Mouse (Mus musculus) MEL (cell line): ENCODE measurements around the gene Josd2.

Experiments used
- CHD2 ChIP-seq: IDR thresholded peaks from 2 replicates; pipeline ENCODE4 v1.6.1; 2011; ENCODE audit warnings: low read length, improper control_type of control experiment
- EP300 ChIP-seq, 2 experiments: IDR thresholded peaks; 2 replicates each; pipeline ENCODE4 v1.6.1; 2011; ENCODE audit warnings: improper control_type of control experiment in 2 of 2, low read length in 2 of 2, low read depth in 1 of 2, mild to moderate bottlenecking in 1 of 2
- POLR2A ChIP-seq, 2 experiments: IDR thresholded peaks; 2 replicates each; pipeline ENCODE4 v1.6.1; 2011 to 2012; ENCODE audit warnings: low read length in 2 of 2, mild to moderate bottlenecking in 2 of 2, control low read depth in 1 of 2, improper control_type of control experiment in 1 of 2, low read depth in 1 of 2, moderate library complexity in 1 of 2; ENCODE audit not compliant: control insufficient read depth in 1 of 2, insufficient read depth in 1 of 2, poor library complexity in 1 of 2
- RAD21 ChIP-seq: IDR thresholded peaks from 2 replicates; pipeline ENCODE4 v1.6.1; 2011; ENCODE audit warnings: mild to moderate bottlenecking, low read depth, low read length, improper control_type of control experiment
- SMC3 ChIP-seq: IDR thresholded peaks from 2 replicates; pipeline ENCODE4 v1.6.1; 2011; ENCODE audit warnings: low read depth, low read length, improper control_type of control experiment
- TCF12 ChIP-seq: IDR thresholded peaks from 2 replicates; pipeline ENCODE4 v1.6.1; 2014; ENCODE audit warnings: low read depth, mild to moderate bottlenecking, inconsistent platforms, low read length, improper control_type of control experiment, moderate library complexity

DNA sequence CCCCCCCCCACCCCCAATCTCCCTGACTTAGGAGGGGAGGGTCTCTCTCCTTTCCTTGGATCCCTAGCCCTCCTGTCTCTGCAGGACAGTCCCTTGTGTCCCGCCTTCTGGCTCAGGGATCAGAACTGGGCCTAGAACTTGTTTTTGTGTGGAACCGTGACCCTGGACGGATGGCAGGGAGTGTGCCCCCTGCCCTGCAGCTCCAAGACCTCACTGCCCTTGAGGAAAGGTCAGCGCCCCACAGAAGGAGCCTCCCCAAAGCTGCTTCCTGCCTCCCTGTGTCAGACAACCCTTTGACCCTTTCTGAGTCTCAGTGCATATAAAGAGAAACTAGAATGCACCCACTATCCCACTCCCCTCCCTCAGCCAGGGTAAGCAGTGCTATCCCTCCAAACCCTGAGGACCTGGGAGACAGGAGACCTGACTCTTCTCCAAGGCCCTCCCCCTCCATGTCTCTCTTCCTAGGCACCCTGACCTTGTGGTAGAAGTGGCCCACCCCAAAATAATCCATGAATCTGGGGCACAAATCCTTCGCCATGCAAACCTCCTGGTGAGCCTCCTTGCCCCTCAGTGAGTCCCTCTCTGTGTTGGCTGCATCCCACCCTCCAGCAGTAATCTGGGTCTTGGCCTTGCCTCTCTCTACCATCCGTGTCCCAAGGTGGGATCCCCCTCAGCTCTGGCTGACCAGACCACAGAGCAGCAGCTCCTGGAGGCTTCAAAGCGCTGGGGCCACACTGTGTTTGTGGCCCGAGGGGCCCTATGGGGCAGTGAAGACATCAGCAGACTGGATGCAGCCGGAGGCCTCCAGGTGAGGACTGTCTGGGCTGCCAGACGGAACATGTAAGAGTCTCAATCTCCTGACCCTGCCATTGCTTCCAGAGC is 1.5 kb upstream of the Josd2 start:
- TF ChIP-seq CHD2 (no peak), RAD21 (no peak), POLR2A (IDR thresholded peaks at IDR 0.05; ENCODE audit: control insufficient read depth in 1 of 2, insufficient read depth in 1 of 2, low read depth in 1 of 2, low read length in 2 of 2, poor library complexity in 1 of 2) (no peak), TCF12 (no peak), SMC3 (no peak), EP300 (IDR thresholded peaks at IDR 0.05; ENCODE audit: low read depth in 1 of 2, low read length in 2 of 2) (no peak)
